Mouse (Mus musculus) granulocyte monocyte progenitor cell, adult 5-6 weeks (primary cell): ENCODE data around the gene Clip1. TPM values are rescaled to one million over a fixed set of nuclear protein-coding genes. Genes with fewer than 3 reads are reported as not detected.

ENCODE experiments used
- ATAC-seq: replicated peaks from 2 replicates; pipeline ENCODE4 v1.8.0; 2016; ENCODE audit warnings: mild to moderate bottlenecking, moderate TSS enrichment, inconsistent platforms; ENCODE audit not compliant: poor library complexity, severe bottlenecking
- total RNA-seq, 2 experiments: library from RNA; stranded (forward) in 1 of 2; stranded (reverse) in 1 of 2; fragments of 200-712, 200-1000 nt in 1 of 2; fragments of >200 nt in 1 of 2; fragmentation: Nextera tagmentation in 1 of 2; gene quantifications; 2 replicates each; pipeline ENCODE4 v1.2.3; 2014 to 2017

Clip1 gene
- total RNA-seq, 2 experiments from 2014 or later: 41.7 to 65.9 TPM

DNA sequence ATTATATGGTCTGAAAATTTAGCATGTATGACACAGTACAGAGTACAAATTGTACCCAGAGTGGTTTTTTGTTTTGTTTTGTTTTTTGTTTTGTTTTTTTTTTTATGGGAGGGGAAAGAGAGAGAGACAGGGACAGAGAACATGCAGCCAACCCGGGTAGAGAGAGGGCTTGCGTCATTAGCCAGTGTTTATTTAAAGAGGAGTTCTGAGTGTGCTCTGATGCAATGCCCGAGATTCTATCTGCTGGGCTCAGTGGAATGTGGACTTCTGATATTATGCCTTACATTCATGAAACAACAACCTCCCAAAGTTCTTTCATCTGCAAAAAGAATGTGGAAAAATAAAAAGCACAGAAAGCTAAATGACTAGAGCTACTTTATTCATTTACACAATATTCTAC is 9.2 kb downstream of the Clip1 start:
- peak; percentile 53; the same call in 1 of the 2 replicates for ATAC-seq

DNA sequence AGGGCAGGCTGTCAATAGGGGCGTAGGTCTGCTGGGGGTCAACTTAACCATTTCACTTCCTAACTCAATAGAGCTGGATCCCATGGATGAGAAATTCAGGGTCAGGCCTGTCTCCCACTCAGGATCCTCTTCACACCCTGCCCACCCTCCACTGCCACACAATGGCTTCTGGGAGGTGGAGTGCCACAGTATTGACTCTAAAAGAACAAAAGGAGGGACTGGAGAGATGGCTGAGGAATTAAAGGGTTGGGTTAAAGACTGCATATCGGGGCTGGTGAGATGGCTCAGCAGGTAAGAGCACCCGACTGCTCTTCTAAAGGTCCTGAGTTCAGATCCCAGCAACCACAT is 13.0 kb downstream of the Clip1 start:
- no peak for ATAC-seq

DNA sequence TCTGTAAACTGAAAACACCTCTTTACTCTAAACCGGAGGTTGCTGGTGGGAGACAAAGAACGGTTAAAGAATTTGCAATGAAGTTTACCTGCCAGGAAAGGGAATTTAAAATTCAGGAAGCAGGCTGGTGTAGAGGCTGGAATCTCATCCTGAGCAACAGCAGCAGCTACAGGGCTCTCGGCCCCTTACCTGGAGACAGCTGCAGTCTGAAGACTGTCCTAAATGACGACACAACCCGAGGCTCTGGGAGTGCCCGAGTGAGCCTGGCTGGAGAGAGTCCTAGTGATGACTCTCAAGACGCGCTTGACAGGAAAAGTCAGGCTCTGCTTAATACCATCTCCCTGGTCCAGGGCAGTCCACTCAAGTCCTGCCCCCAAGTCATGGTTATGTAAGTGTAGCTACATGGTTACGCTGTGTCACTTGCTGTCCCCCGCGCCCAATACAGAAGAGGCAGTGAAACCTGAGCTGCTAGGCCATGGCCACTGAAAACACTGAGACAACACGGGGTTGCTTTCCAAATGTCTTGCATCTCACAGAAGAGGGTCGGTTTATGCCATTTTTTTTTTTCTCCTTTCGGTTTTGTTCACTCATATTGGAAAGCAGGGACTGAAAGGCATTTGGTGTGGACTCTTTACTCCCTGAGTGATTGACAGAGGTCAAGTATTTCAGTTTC is 13.5 kb downstream of the Clip1 start:
- ATAC-seq: peak; percentile 89

DNA sequence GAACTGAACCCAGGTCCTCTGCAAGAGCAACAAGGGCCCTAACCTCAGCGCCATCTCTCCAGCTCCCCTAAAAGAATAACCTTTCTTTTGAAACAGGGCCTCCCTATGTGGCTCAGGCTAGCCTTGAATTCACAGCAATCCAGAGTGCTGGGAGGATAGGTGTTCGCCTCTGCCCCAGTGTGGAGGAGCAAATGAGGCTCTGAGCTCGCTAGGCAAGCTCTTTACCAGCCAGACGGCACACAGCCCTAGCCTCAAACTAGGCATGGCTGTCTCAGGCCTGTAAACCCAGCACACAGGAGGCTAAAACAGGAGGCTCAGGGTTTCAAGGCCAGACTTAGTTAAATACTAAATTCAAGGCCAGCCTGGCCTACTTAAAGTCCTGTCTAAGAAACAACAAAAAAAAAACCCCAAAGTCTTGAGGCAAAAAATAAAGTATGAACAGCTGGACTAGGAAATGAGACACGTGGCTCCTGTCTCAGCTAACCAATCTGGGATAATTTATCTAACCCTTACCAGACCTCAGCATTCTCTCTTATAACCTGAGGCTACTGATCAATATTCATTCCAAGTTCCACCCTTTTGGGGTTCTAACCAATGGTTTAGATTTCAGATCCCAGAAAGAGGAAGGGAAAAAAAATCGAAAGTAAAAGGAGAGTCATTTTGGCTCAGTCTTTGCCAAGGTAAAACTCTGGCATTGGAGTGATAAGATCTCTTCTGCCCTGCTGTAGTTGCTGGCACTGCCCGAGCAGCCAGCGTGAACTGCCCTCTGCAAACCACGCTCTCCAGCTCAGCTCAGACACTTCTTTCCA is 14.2 kb downstream of the Clip1 start:
- ATAC-seq: peak; percentile 35

DNA sequence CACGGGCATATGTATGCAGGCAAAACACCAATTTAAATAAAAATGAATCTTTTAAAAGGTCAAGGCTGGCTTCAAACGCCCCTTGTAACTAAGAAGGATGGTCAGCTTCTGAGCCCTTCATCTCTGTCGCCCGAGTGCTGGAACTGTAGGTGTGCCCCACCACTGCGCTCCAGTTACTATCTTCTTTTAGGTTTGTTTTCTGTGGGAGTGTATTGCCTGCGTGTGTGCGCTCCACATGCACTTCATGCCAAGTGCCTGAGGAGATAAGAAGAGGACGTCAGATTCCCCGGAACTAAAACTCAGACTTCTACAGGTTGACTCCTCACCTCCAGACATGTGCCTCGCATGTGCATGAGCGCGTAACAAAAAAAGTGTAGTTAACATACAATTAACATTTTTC is 16.5 kb downstream of the Clip1 start:
- no peak for ATAC-seq

DNA sequence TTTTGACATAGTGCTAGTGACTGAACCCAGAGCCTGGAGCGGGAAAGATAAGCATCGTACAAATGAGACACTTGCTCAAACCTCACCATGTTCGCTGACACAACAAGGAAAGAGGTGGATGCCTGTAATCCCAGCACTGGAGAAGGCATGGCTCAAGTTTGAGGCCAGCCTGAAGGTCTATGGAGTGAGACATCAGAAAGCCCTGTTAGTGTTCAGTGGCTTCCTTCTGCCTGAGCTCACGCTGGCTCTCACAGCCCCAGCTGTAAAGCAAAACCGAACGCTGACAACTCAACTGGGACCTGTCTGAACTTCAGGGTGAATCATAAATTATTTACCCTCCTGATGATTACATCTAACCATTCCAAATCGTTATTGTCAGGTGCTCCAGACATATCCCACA is 18.5 kb downstream of the Clip1 start:
- no peak for ATAC-seq

DNA sequence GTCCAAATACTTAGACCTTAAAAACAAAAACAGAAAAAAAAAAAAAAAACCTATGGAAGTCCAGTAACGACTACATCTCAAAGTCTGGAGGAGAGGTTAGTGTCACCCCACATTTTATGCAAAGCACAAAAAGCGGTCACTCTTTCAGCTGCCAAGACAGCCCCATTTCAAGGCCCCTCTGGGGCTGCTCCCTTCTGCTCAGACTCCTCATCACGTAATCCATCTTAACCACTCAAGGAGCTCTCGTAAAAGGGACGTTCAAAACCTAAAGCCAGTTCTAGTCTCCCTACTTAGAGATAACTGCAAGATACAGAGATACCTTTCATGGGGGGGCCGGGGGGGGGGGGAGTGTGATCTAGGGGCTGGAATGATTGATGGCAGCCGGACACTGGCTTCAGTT is 20.1 kb downstream of the Clip1 start:
- ATAC-seq: no peak

DNA sequence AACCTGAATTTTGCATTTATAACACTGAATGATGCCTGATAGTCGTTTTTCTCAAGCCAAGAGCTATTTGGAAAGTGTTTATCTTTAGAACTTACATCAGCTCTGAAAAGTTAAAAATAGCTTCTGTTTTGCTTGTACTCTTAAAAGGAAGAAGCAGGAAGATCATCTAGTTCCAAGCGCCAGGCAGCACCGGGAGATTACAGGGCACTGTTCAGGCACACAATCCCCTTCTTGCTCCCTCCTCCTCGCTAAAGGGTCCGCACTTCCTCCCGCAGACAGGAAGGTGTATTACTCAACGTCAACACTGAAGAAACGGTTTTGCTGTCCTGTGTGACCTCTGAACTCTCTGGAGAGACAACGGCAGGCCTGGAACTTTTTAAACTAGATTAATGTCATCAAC is 22.4 kb downstream of the Clip1 start:
- ATAC-seq: peak; percentile 81

DNA sequence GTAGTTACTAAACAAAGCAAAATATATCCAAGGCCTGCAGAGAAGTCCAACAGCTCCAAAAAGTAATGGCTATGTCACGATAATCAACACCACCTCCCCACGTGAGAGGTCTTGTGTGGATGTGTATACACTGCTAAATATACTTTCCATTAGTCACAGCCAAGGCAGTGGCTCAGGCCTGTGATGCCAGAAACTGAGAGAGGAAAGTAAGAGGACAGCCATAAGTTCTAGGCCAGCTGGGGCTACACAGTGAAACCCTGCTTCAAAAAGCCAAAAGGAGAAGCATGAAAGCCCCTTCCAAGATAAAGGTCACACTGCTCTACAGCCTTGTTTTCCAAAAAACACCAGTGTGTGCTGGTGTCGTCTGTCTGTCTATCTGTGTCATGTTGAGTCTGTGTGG is 22.8 kb downstream of the Clip1 start:
- peak; percentile 19 for ATAC-seq

DNA sequence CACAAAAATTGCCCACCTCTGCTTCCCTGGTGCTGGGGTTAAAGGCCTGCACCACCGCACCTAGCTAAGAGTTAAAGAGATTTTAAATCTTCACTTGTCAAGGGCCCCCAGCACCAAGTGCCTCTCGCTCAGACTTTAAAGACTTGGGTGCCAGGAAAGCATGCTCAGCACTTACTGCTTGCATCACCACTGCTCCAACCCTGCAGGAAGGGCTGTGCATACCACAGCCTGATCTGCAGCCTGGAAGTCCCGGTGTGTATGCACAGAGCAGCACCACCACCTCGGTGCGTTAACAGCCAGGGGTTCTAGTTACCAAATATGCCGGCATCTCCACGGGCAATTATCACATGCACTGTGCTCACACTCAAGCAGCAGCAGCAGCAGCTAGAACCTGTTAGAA is 26.8 kb downstream of the Clip1 start:
- ATAC-seq: peak; percentile 57

DNA sequence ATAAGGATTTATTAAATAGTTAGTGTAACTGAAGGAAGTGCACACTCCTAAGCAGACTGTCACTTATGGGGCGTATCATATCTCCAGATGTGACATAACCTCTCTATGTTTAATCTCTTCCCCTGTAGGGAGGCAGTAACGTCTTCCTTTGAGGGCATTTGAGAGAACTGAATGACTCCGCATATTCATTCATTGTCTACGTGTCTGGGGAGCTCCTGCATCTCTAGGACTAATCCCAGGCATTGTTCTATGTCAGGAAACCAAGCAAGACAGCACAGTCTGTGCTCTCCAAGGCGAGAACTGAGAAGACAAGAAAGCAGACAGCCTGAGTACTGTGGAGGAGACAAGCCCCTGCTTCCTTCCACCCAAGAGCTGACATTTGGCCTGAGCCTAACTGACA is 29.5 kb downstream of the Clip1 start:
- no peak for ATAC-seq

DNA sequence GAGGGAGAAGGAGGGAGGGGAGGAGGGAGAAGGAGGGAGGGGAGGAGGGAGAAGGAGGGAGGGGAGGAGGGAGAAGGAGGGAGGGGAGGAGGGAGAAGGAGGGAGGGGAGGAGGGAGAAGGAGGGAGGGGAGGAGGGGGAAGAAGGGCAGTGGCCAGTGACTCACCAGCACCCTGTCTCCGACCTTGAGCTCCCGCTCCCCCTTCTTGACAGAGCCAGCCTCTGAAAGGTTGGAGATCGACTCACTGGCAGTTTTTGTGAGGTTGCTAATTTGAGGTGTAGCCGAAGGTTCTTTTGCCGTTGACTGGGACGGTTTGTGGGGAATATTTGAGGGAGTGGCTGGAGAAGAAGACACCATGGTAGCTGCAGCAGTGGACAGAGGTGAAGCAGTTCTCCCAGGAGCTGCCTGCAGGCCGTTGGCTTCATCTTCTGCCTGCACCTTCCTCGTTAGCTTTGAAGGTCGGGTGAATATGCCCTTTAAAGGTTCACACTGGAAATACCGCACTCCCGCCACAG is 31.1 kb downstream of the Clip1 start:
- ATAC-seq: no peak

DNA sequence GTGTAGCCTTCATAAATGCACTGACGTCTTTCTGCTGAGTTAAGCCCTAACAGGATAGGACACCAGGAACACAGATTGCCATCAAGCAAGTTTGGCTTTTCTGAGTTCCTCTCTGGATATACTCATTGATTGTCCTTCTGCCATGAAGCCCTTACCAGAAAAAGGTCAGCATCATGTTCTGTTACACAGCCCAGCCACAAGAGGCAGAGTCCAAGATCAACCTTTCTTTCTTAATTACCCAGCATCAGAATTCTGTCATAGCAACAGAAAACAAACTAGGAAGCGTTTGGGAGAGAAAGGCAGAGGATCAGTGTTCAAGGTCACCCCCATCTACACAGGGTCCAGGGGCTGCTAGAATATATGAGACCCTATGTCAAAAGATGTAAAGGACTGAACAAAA is 33.6 kb downstream of the Clip1 start:
- ATAC-seq: no peak

DNA sequence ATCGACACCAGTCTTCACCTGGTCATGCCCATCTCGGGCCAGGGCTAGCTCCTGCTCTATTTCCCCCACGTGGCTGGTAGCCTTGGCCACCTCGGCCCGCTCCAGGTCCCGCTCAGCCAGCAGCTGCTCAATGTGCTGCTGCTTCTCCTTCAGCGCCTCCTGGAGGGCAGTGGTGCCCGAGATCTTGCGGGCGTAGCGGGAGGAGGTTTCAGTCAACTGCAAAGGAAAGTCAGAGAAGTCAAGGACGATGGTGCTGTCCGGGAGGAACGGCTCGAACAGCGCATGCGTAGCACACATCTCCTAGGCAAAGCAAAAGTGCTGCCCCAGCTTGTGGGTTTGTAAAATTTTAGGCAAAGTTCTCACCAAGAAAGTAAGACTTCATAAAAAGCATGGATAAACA is 42.0 kb downstream of the Clip1 start:
- no peak for ATAC-seq

DNA sequence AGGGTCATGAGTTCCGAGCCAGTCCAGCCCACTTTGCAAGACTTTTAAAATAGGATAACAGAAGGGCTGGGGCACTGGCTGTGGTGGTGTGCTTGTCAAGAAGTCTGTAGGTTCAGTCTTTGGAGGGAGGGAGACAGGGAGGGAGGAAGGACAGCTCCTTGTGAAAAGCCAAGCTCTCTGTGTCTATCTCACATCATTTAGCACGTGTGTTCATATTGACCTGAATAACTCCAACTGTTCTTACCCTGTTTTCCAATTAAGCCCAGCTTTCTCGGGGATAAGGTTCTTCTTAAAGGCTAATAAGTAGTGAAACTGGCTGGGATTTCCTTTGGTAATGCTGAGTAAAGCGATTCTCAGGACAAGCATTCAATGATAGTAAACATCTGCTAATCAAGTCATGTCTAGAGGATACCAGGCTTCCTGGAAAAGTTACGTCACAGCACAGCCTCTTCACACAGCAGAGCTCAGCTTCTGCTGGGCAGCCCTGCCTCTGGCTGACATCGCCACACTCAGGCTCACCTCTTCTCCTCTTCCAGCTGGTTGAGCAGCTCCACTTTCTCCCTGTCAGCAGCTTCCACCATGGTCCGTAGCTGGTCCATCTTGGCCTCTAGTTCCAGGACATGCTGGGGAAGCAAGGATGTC is 43.0 kb downstream of the Clip1 start:
- no peak for ATAC-seq

DNA sequence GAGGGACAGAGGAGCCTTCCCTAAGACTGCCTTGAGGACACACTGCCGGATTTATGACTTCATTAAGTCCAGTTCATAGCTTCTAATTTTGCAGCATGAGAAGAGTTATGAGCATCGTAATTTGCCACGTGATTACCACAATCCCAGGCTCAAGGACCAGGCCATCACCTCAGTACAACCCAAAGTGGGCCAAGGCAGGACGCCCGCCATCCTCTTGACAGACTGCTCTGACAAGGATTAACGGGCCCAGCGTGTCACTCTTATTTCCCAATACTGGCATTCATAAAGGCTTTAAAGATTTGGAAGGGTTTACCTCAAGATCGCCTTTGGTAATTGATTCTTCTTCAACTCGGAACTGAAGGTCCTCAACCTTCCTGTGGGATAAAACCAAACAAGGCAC is 44.2 kb downstream of the Clip1 start:
- ATAC-seq: no peak

DNA sequence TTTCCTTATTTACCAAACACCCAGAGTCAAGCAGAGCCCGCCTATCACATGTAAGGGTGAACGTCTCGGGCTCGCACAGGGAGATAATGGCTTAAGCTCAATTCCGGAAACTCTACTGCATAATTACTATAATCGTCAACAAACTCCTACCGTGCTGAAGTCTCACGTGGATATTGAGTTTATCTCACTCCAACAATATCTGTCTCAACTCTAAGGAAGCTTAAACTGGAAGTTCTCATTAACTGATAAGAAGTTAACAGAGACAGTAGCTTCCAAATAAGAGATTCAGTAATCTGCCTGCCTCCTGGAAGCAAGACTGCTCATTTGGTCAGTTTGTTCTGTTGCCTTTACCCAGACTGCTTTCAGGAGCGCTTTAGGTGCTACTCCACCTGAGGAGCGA is 53.2 kb downstream of the Clip1 start:
- ATAC-seq: no peak

DNA sequence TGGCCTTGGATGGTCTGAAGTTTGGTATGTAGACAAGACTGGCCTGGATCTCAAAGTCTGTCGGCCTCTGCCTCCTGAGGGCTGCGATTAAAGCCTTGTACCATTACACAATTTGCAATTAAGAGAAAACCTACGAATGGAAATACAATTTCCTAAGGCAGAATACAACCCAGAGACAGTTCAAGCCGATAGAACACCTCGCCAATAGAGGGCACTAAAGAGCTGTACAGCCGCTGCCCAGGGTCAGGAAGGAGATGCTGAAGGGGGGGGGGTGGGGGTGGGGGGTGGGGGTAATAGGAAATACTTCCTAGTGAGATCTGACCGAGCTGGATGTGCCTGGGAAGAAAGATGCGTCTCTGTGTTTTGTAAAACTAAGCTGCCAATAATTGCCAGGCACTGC is 57.8 kb downstream of the Clip1 start:
- peak; percentile 69 for ATAC-seq

DNA sequence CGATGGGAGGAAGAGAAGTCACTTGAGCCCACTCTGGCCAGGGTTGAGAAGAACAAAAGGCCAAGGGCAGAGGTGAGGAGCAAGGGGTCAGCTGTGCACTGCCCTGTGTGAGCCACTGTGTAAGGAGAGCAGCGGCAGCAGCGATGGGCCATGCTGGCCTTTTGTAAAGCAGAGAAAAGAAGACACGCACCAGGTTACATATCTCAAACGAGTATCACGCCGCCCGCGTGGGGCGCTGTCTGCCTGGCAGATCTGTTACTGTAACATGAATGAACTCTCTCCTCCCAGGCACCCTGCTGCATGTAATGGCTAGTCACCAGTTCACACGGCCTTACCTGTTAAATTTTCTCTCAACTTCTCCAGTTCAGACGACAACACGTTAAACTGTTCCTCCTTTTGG is 62.0 kb downstream of the Clip1 start:
- ATAC-seq: no peak

DNA sequence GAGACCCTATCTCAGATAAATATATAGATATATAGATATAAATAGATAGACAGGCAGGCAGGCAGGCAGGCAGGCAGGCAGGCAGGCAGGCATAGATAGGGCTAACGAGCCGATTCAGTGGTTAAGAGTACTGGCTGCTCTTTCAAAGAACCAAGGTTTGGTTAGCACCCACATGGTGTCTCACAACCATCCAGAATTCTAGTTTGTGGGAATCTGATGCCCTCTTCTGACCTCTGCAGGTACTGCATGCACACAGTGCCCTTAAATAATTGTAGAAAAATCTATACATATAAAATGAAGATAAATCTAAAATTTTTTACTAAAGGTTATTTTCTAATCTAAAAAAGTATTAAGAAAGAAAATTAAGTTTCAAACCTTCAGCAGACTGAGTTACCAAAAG is 65.9 kb downstream of the Clip1 start:
- ATAC-seq: peak; percentile 46; the same call in 1 of the 2 replicates

DNA sequence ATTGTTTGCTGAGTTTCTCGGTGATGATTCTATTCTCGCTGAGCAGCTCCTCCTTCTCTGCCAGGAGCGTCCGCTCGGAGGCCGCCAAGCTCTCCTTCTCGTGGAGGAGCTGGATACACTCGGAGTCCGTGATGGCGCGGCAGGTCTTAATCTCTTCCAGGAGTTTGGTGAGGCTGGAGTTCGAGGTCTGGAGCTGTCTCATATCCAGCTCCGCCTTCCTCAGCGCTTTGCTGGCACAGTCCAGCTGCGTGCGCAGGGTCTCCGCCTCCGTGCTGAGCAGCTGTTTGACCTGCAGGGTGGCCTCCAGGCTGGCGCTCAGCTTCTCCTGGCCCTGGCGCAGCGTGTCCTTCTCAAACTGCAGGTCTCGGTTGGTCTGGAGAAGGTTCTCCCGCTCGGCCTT is 70.2 kb downstream of the Clip1 start:
- ATAC-seq: no peak
